12 mouse cellular contexts compared by ENCODE assay signal in genomic region chr15:93433811-93434210, GRCm38 (mm10). TPM values are rescaled to one million over a fixed set of nuclear protein-coding genes. Genes with fewer than 3 reads are reported as not detected.
A peak's percentile ranks its signal among the peaks of the same experiment; 100 is the strongest.
DNase-seq lines count a peak whose midpoint lies in the region; ATAC-seq and TF ChIP-seq lines count a peak whose summit lies in the region.
"Had no signal": no experiment of that assay in that cellular context is flagged by ENCODE, and none has a peak within 500 bp of the region (broad histone marks: within the 10 kb centered on the region; RNA-seq: fewer than 3 reads in every experiment).

No protein-coding gene starts in this region.

- no peak overlapping the region for H3K27ac ChIP-seq in gastrocnemius, adult 2 months
- no peak overlapping the region; the same call in 1 of the 2 replicates for H3K27ac ChIP-seq in lung, embryonic 14.5 days (ENCODE audit: low read depth)
- H3K27ac ChIP-seq: forebrain, embryonic 15.5 days had no signal

- no peaks in the 10 kb centered on the region for H3K27me3 ChIP-seq in lung, embryonic 14.5 days (ENCODE audit: insufficient read depth, low read length)
- H3K27me3 ChIP-seq: forebrain, embryonic 15.5 days had no signal

- no peak overlapping the region for H3K4me3 ChIP-seq in gastrocnemius, adult 2 months
- H3K4me3 ChIP-seq in lung, embryonic 14.5 days (ENCODE audit: low read depth, low read length): no peak overlapping the region
- H3K4me3 ChIP-seq: forebrain, embryonic 15.5 days had no signal

- ATAC-seq in lung, embryonic 14.5 days (ENCODE audit: insufficient read depth): peak; percentile 75
- ATAC-seq: forebrain, embryonic 15.5 days had no signal

- TF ChIP-seq CTCF in gastrocnemius, adult 2 months (IDR thresholded peaks at IDR 0.05): no peak
- no peak for TF ChIP-seq CTCF in lung, embryonic 14.5 days (IDR thresholded peaks at IDR 0.05; ENCODE audit: low read depth)

- H3K9ac ChIP-seq in lung, embryonic 14.5 days: no peak overlapping the region
- H3K9ac ChIP-seq: forebrain, embryonic 15.5 days had no signal

- intact Hi-C loops in gastrocnemius, adult 2 months (cut with DNase I): no loop called here
- intact Hi-C loops in gastrocnemius, postnatal 14 days (cut with DNase I; ENCODE audit: low total_unique reads): loop anchor here (10.0 kb wide), 1 partner anchor 141 kb away; no protein-coding TSS in a partner anchor

- WGBS in lung, embryonic 14.5 days: 35% methylated on average over 11 of the region's 11 CpGs

- H3K9me3 ChIP-seq in lung, embryonic 14.5 days (ENCODE audit: low read depth, low read length): no peaks in the 10 kb centered on the region
- H3K9me3 ChIP-seq: forebrain, embryonic 15.5 days had no signal

- H3K4me2 ChIP-seq in lung, embryonic 14.5 days: no peak overlapping the region
- H3K4me2 ChIP-seq: forebrain, embryonic 15.5 days had no signal

- peaks cover 19% of the 10 kb centered on the region for H3K36me3 ChIP-seq in lung, embryonic 14.5 days (ENCODE audit: insufficient read depth)
- H3K36me3 ChIP-seq: forebrain, embryonic 15.5 days had no signal

- peak; percentile 11 for DNase-seq in gastrocnemius, postnatal 10 days
- DNase-seq in gastrocnemius, adult 2 months: no peak
- peak; percentile 35 for DNase-seq in lung, embryonic 14.5 days
- no peak for DNase-seq in lung, postnatal 14 days
- peak; percentile 22 for DNase-seq in adipocyte (ENCODE audit: low spot score)
- peak; percentile 44 to 65 for DNase-seq in kidney, postnatal 4 days
- no peak for DNase-seq in adrenal gland, postnatal 36 days
- no peak for DNase-seq in gastrocnemius, postnatal 14 days
- DNase-seq: adrenal gland, adult 8-10 months; layer of hippocampus, postnatal 36 days; right cerebral cortex, postnatal 4 days had no signal

- no peaks in the 10 kb centered on the region for H3K4me1 ChIP-seq in lung, embryonic 14.5 days (ENCODE audit: insufficient read depth)
- H3K4me1 ChIP-seq: forebrain, embryonic 15.5 days had no signal

RNA-seq across cellular contexts. Expression of gene Pphln1, which starts 35.7 kb away (rescaled TPM):
- 10 to 100 TPM; 20.7 to 21.5 TPM for total RNA-seq in gastrocnemius, postnatal 10 days (2021)
- 10 to 100 TPM; 14.2 to 14.8 TPM for total RNA-seq in gastrocnemius, adult 2 months (2021)
- polyA plus RNA-seq in lung, embryonic 14.5 days (2014; fragmentation: Nextera tagmentation; extraction: Ambion mirVana): 39.6 and 43.9 TPM in 2 replicates
- 10 to 100 TPM; 36.9 to 37.4 TPM for total RNA-seq in adrenal gland, postnatal 36 days (2021)
- 10 to 100 TPM; 16.3 to 16.5 TPM for total RNA-seq in gastrocnemius, postnatal 14 days (2021)

RNA-seq across cellular contexts. Expression of gene Zcrb1, which starts 35.7 kb away (rescaled TPM):
- total RNA-seq in gastrocnemius, postnatal 10 days (2021): 10 to 100 TPM; 75.6 to 76.3 TPM
- total RNA-seq in gastrocnemius, adult 2 months (2021): 100 to 1,000 TPM; 122 to 148 TPM
- polyA plus RNA-seq in lung, embryonic 14.5 days (2014; fragmentation: Nextera tagmentation; extraction: Ambion mirVana): 115 and 123 TPM in 2 replicates
- 10 to 100 TPM; 77.8 to 85.7 TPM for total RNA-seq in adrenal gland, postnatal 36 days (2021)
- 10 to 100 TPM; 67.7 to 72.1 TPM for total RNA-seq in gastrocnemius, postnatal 14 days (2021)

Comparison
In these comparisons a context has a peak if more than half of its experiments do, and no peak if none do; other contexts are left out.
1. DNase-seq: peak in gastrocnemius, postnatal 10 days (single experiment), lung, embryonic 14.5 days (single experiment), adipocyte (single experiment) and kidney, postnatal 4 days (2 of 2); none in gastrocnemius, adult 2 months (single experiment), lung, postnatal 14 days (single experiment), adrenal gland, postnatal 36 days (0 of 2) and gastrocnemius, postnatal 14 days (single experiment).